Mouse (Mus musculus) liver, embryonic 14.5 days (tissue): ENCODE data around the gene Ntrk3.

Experiments
- CTCF ChIP-seq: IDR thresholded peaks from 2 replicates; pipeline ENCODE4 v1.5.1; 2016; ENCODE audit warnings: antibody characterized with exemption, low read depth, control low read depth
- EP300 ChIP-seq: IDR thresholded peaks from 2 replicates; pipeline ENCODE4 v1.6.1; 2016; ENCODE audit warnings: antibody characterized with exemption, low read depth

DNA sequence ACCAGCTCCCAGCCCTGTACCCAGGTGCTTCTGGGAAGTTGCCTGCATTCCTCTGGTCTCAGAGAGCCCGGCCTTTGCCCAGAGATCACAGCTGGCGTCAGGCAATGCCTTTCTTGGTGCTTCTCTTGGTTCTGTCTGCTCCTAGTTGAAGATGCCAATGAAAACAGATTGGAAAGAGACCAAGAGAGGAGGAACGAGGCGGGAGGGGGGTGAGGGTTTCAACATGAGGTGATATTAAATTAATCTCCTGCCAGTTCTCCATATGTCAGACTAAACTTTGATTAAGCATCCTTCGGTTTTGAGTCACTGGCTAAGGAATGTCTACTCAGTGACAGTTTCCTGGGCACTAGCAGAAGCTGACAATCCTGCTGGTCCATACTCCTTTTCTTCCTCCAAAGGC lies 141.3 kb downstream of the Ntrk3 start:
- no peak for TF ChIP-seq CTCF
- TF ChIP-seq EP300: no peak
